In the genomic region with DNA sequence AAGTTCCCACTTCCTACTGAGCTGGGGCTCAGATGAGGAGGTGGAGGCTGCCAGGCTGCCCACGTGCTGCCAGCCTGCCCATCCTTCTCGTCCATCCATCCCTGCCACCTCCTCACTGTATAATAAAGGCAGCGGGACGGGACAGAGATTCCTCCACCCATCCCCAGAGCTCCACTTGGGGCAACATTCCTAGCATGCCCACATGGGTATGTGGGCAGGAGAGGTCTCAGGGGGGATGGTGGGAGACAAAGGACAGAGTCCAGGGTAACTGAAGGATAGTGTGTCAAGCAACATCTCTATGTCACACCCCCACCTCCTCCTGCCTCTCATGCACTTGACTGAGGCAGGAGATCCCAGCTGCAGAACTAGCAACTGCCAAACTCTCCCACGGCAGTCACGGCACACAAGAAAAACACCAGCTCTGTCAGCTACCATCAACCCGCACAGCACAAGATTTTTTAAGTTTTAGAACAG, we compare ENCODE assay signal across 10 mouse cellular contexts. TPM values are rescaled to one million over a fixed set of nuclear protein-coding genes. Genes with fewer than 3 reads are reported as not detected.
DNase-seq lines count a peak whose midpoint lies in the region; ATAC-seq and TF ChIP-seq lines count a peak whose summit lies in the region.
"Had no signal": no experiment of that assay in that cellular context is flagged by ENCODE, and none has a peak within 500 bp of the region (broad histone marks: within the 10 kb centered on the region; RNA-seq: fewer than 3 reads in every experiment).

No protein-coding gene starts in this region.

- WGBS in embryonic facial prominence, embryonic 12.5 days = 47% methylated on average over 7 of the region's 7 CpGs
- 67% methylated on average over 7 of the region's 7 CpGs for WGBS in embryonic facial prominence, embryonic 10.5 days
- WGBS in kidney, embryonic 16.5 days = 27% methylated on average over 7 of the region's 7 CpGs

- no peak for DNase-seq in embryonic facial prominence, embryonic 10.5 days (ENCODE audit: low spot score)
- DNase-seq in left cerebral cortex, adult 2 months (ENCODE audit: extremely low spot score in 1 of 2, low spot score in 2 of 2) = peak; percentile 55 to 63
- DNase-seq in left cerebral cortex, postnatal 10 days (ENCODE audit: extremely low spot score in 1 of 2, low spot score in 2 of 2) = no peak
- peak; percentile 62 for DNase-seq in right cerebral cortex, postnatal 25 days
- no peak for DNase-seq in spleen, postnatal 36 days (ENCODE audit: low spot score in 2 of 2)

- peaks cover 20% of the 10 kb centered on the region for H3K4me1 ChIP-seq in embryonic facial prominence, embryonic 12.5 days
- peaks cover 44% of the 10 kb centered on the region for H3K4me1 ChIP-seq in embryonic facial prominence, embryonic 10.5 days
- H3K4me1 ChIP-seq in kidney, embryonic 16.5 days (ENCODE audit: insufficient read depth, low read length) = peaks cover 46% of the 10 kb centered on the region

- no peak overlapping the region for H3K4me2 ChIP-seq in embryonic facial prominence, embryonic 12.5 days (replicated peaks)
- no peak overlapping the region for H3K4me2 ChIP-seq in kidney, embryonic 16.5 days (replicated peaks; ENCODE audit: low read depth, low read length)
- H3K4me2 ChIP-seq: forebrain, embryonic 12.5 days; hindbrain, embryonic 15.5 days had no signal

- intact Hi-C loops in left cerebral cortex, adult 2 months (cut with DNase I) = loop anchor here (1.0 kb wide), 3 partner anchors 9 to 51 kb away; a partner anchor contains a TSS
- intact Hi-C loops in left cerebral cortex, postnatal 10 days (cut with DNase I) = no loop called here

- no peaks in the 10 kb centered on the region for H3K9me3 ChIP-seq in embryonic facial prominence, embryonic 12.5 days
- no peaks in the 10 kb centered on the region for H3K9me3 ChIP-seq in embryonic facial prominence, embryonic 10.5 days
- H3K9me3 ChIP-seq in kidney, embryonic 16.5 days (ENCODE audit: low read length) = no peaks in the 10 kb centered on the region
- H3K9me3 ChIP-seq: forebrain, embryonic 12.5 days; hindbrain, embryonic 15.5 days had no signal

- H3K27ac ChIP-seq in embryonic facial prominence, embryonic 12.5 days = 0 out of 2 replicates have a peak overlapping the region, but pooled peaks have one; percentile 18
- H3K27ac ChIP-seq in embryonic facial prominence, embryonic 10.5 days (replicated peaks) = no peak overlapping the region; the same call in 1 of the 2 replicates
- H3K27ac ChIP-seq in left cerebral cortex, adult 2 months = peak overlapping the region; percentile 87
- peak overlapping the region; percentile 26; the same call in 1 of the 2 replicates for H3K27ac ChIP-seq in kidney, embryonic 16.5 days (ENCODE audit: low read length)
- H3K27ac ChIP-seq: forebrain, embryonic 12.5 days; hindbrain, embryonic 15.5 days had no signal

- no peaks in the 10 kb centered on the region for H3K27me3 ChIP-seq in embryonic facial prominence, embryonic 12.5 days
- H3K27me3 ChIP-seq in embryonic facial prominence, embryonic 10.5 days (replicated peaks; ENCODE audit: low read depth, poor library complexity, severe bottlenecking) = no peaks in the 10 kb centered on the region
- no peaks in the 10 kb centered on the region for H3K27me3 ChIP-seq in kidney, embryonic 16.5 days (ENCODE audit: insufficient read depth, low read length)
- H3K27me3 ChIP-seq: forebrain, embryonic 12.5 days; hindbrain, embryonic 15.5 days had no signal

- ATAC-seq in embryonic facial prominence, embryonic 12.5 days (ENCODE audit: insufficient number of reproducible peaks, insufficient read depth, low FRiP score, low TSS enrichment) = no peak
- peak; percentile 73 for ATAC-seq in kidney, embryonic 16.5 days (ENCODE audit: low FRiP score, low TSS enrichment)
- no peak for ATAC-seq in megakaryocyte progenitor cell, adult 5-6 weeks (replicated peaks; ENCODE audit: poor library complexity)

- TF ChIP-seq CTCF in left cerebral cortex, adult 2 months (IDR thresholded peaks at IDR 0.05) = no peak

- no peak overlapping the region for H3K4me3 ChIP-seq in embryonic facial prominence, embryonic 12.5 days
- no peak overlapping the region for H3K4me3 ChIP-seq in embryonic facial prominence, embryonic 10.5 days
- no peak overlapping the region for H3K4me3 ChIP-seq in left cerebral cortex, adult 2 months
- no peak overlapping the region for H3K4me3 ChIP-seq in kidney, embryonic 16.5 days (ENCODE audit: low read length)
- H3K4me3 ChIP-seq: forebrain, embryonic 12.5 days; hindbrain, embryonic 15.5 days had no signal

- H3K36me3 ChIP-seq in embryonic facial prominence, embryonic 12.5 days = no peaks in the 10 kb centered on the region
- no peaks in the 10 kb centered on the region for H3K36me3 ChIP-seq in embryonic facial prominence, embryonic 10.5 days (replicated peaks)
- H3K36me3 ChIP-seq in kidney, embryonic 16.5 days (ENCODE audit: insufficient read depth, low read length) = no peaks in the 10 kb centered on the region
- H3K36me3 ChIP-seq: forebrain, embryonic 12.5 days; hindbrain, embryonic 15.5 days had no signal

- no peak overlapping the region; the same call in 1 of the 2 replicates for H3K9ac ChIP-seq in embryonic facial prominence, embryonic 12.5 days
- no peak overlapping the region for H3K9ac ChIP-seq in kidney, embryonic 16.5 days (replicated peaks; ENCODE audit: low read length)
- H3K9ac ChIP-seq: forebrain, embryonic 12.5 days; hindbrain, embryonic 15.5 days had no signal

RNA-seq across cellular contexts. Expression of a gene that starts 51.2 kb away (rescaled TPM):
- 24.9 and 26.6 TPM in 2 replicates for polyA plus RNA-seq in embryonic facial prominence, embryonic 12.5 days (2016; fragmentation: Nextera tagmentation; extraction: Ambion mirVana)
- 14.5 and 17.0 TPM in 2 replicates for polyA plus RNA-seq in embryonic facial prominence, embryonic 10.5 days (2016; fragmentation: Nextera tagmentation; extraction: Ambion mirVana)
- total RNA-seq in left cerebral cortex, adult 2 months (2021) = 10 to 100 TPM; 35.2 to 40.7 TPM
- 10 to 100 TPM; 39.4 to 40.2 TPM for total RNA-seq in left cerebral cortex, postnatal 10 days (2021)
- polyA plus RNA-seq in kidney, embryonic 16.5 days (2015; fragmentation: Nextera tagmentation; extraction: Ambion mirVana) = 9.5 and 14.0 TPM in 2 replicates
- total RNA-seq in megakaryocyte progenitor cell, adult 5-6 weeks (2015) = 2.7 and 3.5 TPM in 2 replicates
- 2.8 and 4.1 TPM in 2 replicates for total RNA-seq in megakaryocyte progenitor cell, adult 5-6 weeks (2017)

Comparison
In these comparisons a context has a peak if more than half of its experiments do, and no peak if none do; other contexts are left out.
1. DNase-seq: peak in left cerebral cortex, adult 2 months (2 of 2) and right cerebral cortex, postnatal 25 days (single experiment); none in embryonic facial prominence, embryonic 10.5 days (single experiment), left cerebral cortex, postnatal 10 days (0 of 2) and spleen, postnatal 36 days (0 of 2).
2. RNA of a gene that starts 51.2 kb away (total RNA-seq): 35.2 to 40.7 TPM in left cerebral cortex, adult 2 months and 39.4 to 40.2 TPM in left cerebral cortex, postnatal 10 days; 2.7 to 4.1 TPM in megakaryocyte progenitor cell, adult 5-6 weeks; every median in the first group is over 4 times any median in the second.